Mouse (Mus musculus) spleen, adult 2 months (tissue): ENCODE measurements around the gene Apoh. TPM values are rescaled to one million over a fixed set of nuclear protein-coding genes. Genes with fewer than 3 reads are reported as not detected.

Source experiments
- DNase-seq, 2 experiments: peaks; one replicate each; pipeline versions ENCODE4 v3.0.0 to v3.0.0-alpha.2; 2012 to 2021; ENCODE audit warnings: low spot score in 2 of 2, low read depth in 1 of 2
- H3K27ac ChIP-seq: fragments of 200-500 bp; 2 replicates; pipeline ENCODE4 v1.5.1; 2012; ENCODE audit warnings: low read length, inconsistent platforms; ENCODE audit not compliant: insufficient read depth
- H3K27me3 ChIP-seq: fragments of 200-500 bp; 2 replicates; pipeline ENCODE4 v1.6.1; 2012; ENCODE audit warnings: mild to moderate bottlenecking, moderate library complexity, low read length, inconsistent platforms; ENCODE audit not compliant: control insufficient read depth, insufficient read depth
- H3K36me3 ChIP-seq: fragments of 200-500 bp; 2 replicates; pipeline ENCODE4 v1.6.1; 2012; ENCODE audit warnings: mild to moderate bottlenecking, low read length, inconsistent platforms; ENCODE audit not compliant: control insufficient read depth, insufficient read depth
- H3K4me1 ChIP-seq: fragments of 200-500 bp; 2 replicates; pipeline ENCODE4 v1.6.1; 2011; ENCODE audit warnings: inconsistent platforms; ENCODE audit not compliant: control insufficient read depth, insufficient read depth, insufficient read length
- H3K4me3 ChIP-seq: fragments of 200-500 bp; 2 replicates; pipeline ENCODE4 v1.5.1; 2011; ENCODE audit warnings: mild to moderate bottlenecking, inconsistent platforms; ENCODE audit not compliant: insufficient read depth, insufficient read length; ENCODE audit errors: extremely low read depth
- CTCF ChIP-seq: fragments of 200-500 bp; IDR thresholded peaks from 2 replicates; pipeline ENCODE4 v1.5.1; 2011; ENCODE audit warnings: mild to moderate bottlenecking, inconsistent platforms; ENCODE audit not compliant: insufficient read depth, insufficient read length, insufficient replicate concordance; ENCODE audit errors: extremely low read depth
- POLR2A ChIP-seq: fragments of 200-500 bp; IDR thresholded peaks from 2 replicates; pipeline ENCODE4 v1.6.1; 2011; ENCODE audit warnings: low read depth, low read length, inconsistent platforms
- WGBS: fragments of 180-500 bp; shearing (Covaris S2); methylation state at CpG from one replicate; pipeline ENCODE4 v1.1.7; 2018; 5-methylcytosine and 5-hydroxymethylcytosine counted together
- polyA plus RNA-seq: library from polyadenylated mRNA; depleted of rRNA; stranded (reverse); fragments of >200 nt; gene quantifications from 2 replicates; pipeline ENCODE4 v1.2.3, GENCODE M21; 2012

Apoh gene
- polyA plus RNA-seq, 1 experiment: not detected

GRCm38 (mm10) chr11:108358911-108359310 is 15.8 kb downstream of the Apoh start:
- TF ChIP-seq CTCF (no peak), POLR2A (no peak)

DNA sequence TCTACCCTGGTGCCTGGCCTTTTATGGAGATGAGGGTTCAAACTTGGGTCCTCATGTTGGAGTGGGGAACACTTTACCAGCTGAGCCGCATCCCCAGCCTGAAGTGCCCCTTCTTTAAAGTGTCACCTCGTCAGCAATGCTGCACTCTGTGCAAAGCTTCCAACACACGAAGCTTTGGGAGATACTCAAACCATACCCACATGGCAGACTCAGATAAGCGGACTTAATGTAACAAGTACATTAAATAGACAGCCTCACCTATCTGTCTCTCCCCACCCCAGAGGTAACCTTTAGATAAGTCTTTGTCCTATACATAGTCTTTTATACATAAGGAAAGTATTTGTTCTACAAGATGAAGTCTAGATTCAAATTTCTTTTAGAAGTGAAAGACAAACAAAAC is 17.8 kb downstream of the Apoh start:
- Histone ChIP-seq H3K36me3 (no peaks in the 10 kb centered on the region), H3K27me3 (no peaks in the 10 kb centered on the region), H3K4me3 (no peak overlapping the region), H3K4me1 (no peaks in the 10 kb centered on the region), H3K27ac (no peak overlapping the region)
- TF ChIP-seq POLR2A (no peak), CTCF (no peak)
- WGBS: 83% methylated on average over 4 of the region's 4 CpGs
- DNase-seq: no peak

More at GRCm38 (mm10) chr11:108358911-108359310, 15.8 kb downstream of the Apoh start:
- Histone ChIP-seq H3K4me3 (no peak overlapping the region), H3K27ac (no peak overlapping the region), H3K4me1 (no peaks in the 10 kb centered on the region), H3K27me3 (no peaks in the 10 kb centered on the region), H3K36me3 (no peaks in the 10 kb centered on the region)
- no peak for DNase-seq
- 88% methylated on average over 6 of the region's 6 CpGs for WGBS

GRCm38 (mm10) chr11:108362965-108363364 is 19.8 kb downstream of the Apoh start:
- TF ChIP-seq CTCF (no peak), POLR2A (no peak)
- no peaks in the 10 kb centered on the region for H3K4me1 ChIP-seq
- H3K27ac ChIP-seq: no peak overlapping the region

GRCm38 (mm10) chr11:108363991-108364390 is 20.8 kb downstream of the Apoh start:
- no peak for TF ChIP-seq POLR2A
- no peak overlapping the region for H3K27ac ChIP-seq
- no peaks in the 10 kb centered on the region for H3K4me1 ChIP-seq
- DNase-seq: no peak
- H3K27me3 ChIP-seq: no peaks in the 10 kb centered on the region
- H3K36me3 ChIP-seq: no peaks in the 10 kb centered on the region
- H3K4me3 ChIP-seq: no peak overlapping the region
- WGBS: 91% methylated on average over 4 of the region's 4 CpGs

More at GRCm38 (mm10) chr11:108362965-108363364, 19.8 kb downstream of the Apoh start:
- WGBS: 93% methylated on average over 5 of the region's 5 CpGs
- no peak for DNase-seq
- Histone ChIP-seq H3K4me3 (no peak overlapping the region), H3K27me3 (no peaks in the 10 kb centered on the region), H3K36me3 (no peaks in the 10 kb centered on the region)

DNA sequence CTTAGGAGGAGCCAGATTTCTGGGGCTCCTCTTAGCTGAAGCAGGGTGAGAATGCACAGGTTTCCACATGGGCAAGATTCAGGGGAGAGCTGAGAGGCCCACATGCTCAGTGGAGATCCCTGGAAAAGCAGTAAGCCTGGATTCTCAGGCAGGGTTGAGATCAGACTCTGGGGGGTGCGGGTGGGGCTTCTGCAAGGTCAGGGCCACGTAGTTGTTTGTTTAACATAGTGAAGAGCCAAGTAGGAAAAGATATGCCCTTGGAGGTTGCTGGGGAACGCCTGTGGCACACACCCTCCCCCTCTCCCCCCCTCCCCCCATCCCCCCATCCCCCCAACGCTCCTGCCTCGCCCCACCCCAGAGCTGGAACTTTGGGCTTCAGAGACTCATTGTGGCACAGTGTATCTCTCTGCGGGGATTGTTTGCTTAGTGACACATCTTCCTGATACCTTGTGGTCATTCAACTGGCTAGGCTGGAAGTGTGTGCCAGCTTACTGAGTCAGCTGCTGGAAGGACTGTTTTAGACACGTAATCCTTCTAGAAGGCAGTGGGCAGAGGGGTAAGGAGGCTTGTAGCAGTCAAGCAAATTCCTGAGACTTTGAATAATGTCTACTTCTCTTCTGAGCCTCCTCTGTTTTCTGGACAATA is 21.9 kb downstream of the Apoh start:
- no peak for TF ChIP-seq POLR2A
- TF ChIP-seq CTCF: no peak
- no peak overlapping the region for H3K4me3 ChIP-seq

DNA sequence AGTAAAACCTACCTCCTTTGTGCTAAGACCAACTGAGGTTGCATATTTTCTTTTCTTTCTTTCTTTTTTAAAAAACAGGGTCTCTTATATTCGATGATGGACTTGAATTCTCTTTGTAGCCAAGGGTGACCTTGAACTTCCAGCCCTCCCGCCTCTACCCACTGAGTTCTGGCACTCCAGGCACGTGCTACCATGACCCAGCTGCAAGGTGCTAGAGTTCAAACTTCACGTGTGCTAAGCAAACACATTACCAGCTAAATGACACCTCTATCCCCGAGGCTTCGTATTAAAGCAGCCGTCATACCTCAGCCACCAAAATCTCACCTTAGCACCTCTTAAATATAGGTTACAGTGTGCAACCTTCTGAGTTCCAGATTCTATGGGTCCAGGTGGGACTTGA is 22.4 kb downstream of the Apoh start:
- no peaks in the 10 kb centered on the region for H3K27me3 ChIP-seq
- H3K4me1 ChIP-seq: no peaks in the 10 kb centered on the region
- TF ChIP-seq POLR2A: no peak
- no peak for TF ChIP-seq CTCF
- H3K36me3 ChIP-seq: no peaks in the 10 kb centered on the region
- DNase-seq: no peak
- H3K27ac ChIP-seq: no peak overlapping the region
- WGBS: 82% methylated on average over 7 of the region's 7 CpGs
- H3K4me3 ChIP-seq: no peak overlapping the region

More for the DNA sequence above, 21.9 kb downstream of the Apoh start:
- Histone ChIP-seq H3K4me1 (no peaks in the 10 kb centered on the region), H3K27me3 (no peaks in the 10 kb centered on the region), H3K27ac (no peak overlapping the region), H3K36me3 (no peaks in the 10 kb centered on the region)
- no peak for DNase-seq
- 71% methylated on average over 7 of the region's 7 CpGs for WGBS

GRCm38 (mm10) chr11:108367046-108367445 is 23.9 kb downstream of the Apoh start:
- no peak overlapping the region for H3K27ac ChIP-seq
- 17% methylated on average over 1 of the region's 1 CpGs for WGBS
- no peaks in the 10 kb centered on the region for H3K36me3 ChIP-seq
- H3K4me1 ChIP-seq: no peaks in the 10 kb centered on the region
- no peaks in the 10 kb centered on the region for H3K27me3 ChIP-seq
- no peak for DNase-seq
- no peak for TF ChIP-seq POLR2A
- no peak for TF ChIP-seq CTCF
- H3K4me3 ChIP-seq: no peak overlapping the region
